Mouse (Mus musculus): ENCODE results near the gene Stra6l.

Gene Stra6l

GRCm38 (mm10) chr4:45921663-45922435 is 73.4 kb downstream of the Stra6l start:
- no peak for DNase-seq

DNA sequence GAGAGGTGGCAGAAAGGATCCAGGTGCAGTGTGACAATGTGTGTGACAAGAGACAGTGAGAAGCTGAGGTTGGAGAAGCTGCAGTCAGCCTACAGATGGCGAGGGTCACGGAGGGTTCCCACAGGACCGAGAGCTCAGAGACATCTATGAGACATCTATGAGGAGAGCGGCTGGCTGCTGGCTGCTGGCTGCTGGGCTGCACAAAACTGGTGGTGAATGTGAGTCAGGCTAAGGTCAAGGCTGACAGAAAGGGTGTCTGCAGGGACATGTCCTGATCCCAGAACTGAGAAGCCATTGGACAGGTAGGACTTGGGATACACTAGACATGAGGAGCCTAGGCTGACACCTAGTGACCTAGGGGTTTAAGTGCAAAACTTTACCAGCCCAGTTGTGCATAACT is 75.5 kb downstream of the Stra6l start:
- DNase-seq = no peak

DNA sequence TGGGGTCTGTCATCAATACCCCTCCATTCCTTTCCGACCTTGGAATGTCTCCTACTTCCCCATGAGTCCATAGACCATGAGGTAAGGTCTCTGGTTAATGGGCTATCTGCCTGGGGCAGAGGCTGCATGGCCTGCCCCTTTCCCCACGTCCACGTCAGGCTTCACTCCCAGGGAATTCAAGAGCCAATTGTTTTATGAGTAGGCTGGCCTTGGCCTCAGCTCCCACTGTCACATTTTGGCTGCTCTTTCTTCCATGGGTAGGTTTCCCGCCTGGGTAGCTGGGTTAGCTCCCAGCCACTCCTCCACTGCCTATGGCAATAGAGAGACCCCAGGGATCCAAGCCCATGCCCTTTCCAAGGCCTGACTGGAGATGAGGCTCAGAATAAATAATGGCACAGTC is 80.1 kb downstream of the Stra6l start:
- DNase-seq = no peak
